Mouse (Mus musculus) intestine, postnatal 0 days (tissue): ENCODE measurements around the gene Creld2. TPM values are rescaled to one million over a fixed set of nuclear protein-coding genes. Genes with fewer than 3 reads are reported as not detected.

Source experiments
- ATAC-seq: fragments of 200-750 bp; cut with Nextera tagmentation; 2 replicates; pipeline ENCODE4 v1.8.0; 2017; ENCODE audit warnings: mild to moderate bottlenecking, moderate TSS enrichment, moderate library complexity
- H3K27ac ChIP-seq: fragments of 300-500 bp; sonication (generic); 2 replicates; pipeline ENCODE4 v1.5.1; 2014; ENCODE audit warnings: mild to moderate bottlenecking, low read depth, low read length, moderate library complexity
- H3K27me3 ChIP-seq: fragments of 300-500 bp; sonication (generic); replicated peaks from 2 replicates; pipeline ENCODE4 v1.6.1; 2014; ENCODE audit warnings: low read length, mixed read lengths; ENCODE audit not compliant: control insufficient read depth, insufficient read depth
- H3K36me3 ChIP-seq: fragments of 300-500 bp; sonication (generic); 2 replicates; pipeline ENCODE4 v1.6.1; 2014; ENCODE audit warnings: mild to moderate bottlenecking, moderate library complexity; ENCODE audit not compliant: control insufficient read depth, insufficient read depth
- H3K4me1 ChIP-seq: fragments of 300-500 bp; sonication (generic); replicated peaks from 2 replicates; pipeline ENCODE4 v1.6.1; 2014; ENCODE audit warnings: antibody characterized with exemption, low read length, mixed read lengths; ENCODE audit not compliant: control insufficient read depth, insufficient read depth
- H3K4me2 ChIP-seq: fragments of 300-500 bp; sonication (generic); replicated peaks from 2 replicates; pipeline ENCODE4 v1.6.1; 2014; ENCODE audit warnings: low read depth, mild to moderate bottlenecking, moderate library complexity
- H3K4me3 ChIP-seq: fragments of 300-500 bp; sonication (generic); 2 replicates; pipeline ENCODE4 v1.5.1; 2014; ENCODE audit warnings: low read depth, low read length
- H3K9ac ChIP-seq: fragments of 300-500 bp; sonication (generic); 2 replicates; pipeline ENCODE4 v1.6.1; 2014; ENCODE audit warnings: mild to moderate bottlenecking, low read depth, low read length
- H3K9me3 ChIP-seq: fragments of 300-500 bp; sonication (generic); 2 replicates; pipeline ENCODE4 v1.6.1; 2016; ENCODE audit warnings: mixed run types; ENCODE audit not compliant: control insufficient read depth
- CTCF ChIP-seq: sonication (generic); IDR thresholded peaks from 2 replicates; pipeline ENCODE4 v1.5.1; 2016; ENCODE audit warnings: low read depth, mild to moderate bottlenecking, control low read depth, antibody characterized with exemption, moderate library complexity
- WGBS: fragments of 180-500 bp; shearing (Covaris S2); extraction: QIAGEN DNeasy Blood & Tissue Kit; methylation state at CpG from one replicate; pipeline ENCODE4 v1.1.7; 2014; 5-methylcytosine and 5-hydroxymethylcytosine counted together
- polyA plus RNA-seq: library from polyadenylated mRNA; unstranded; fragments of >200 nt; fragmentation: Nextera tagmentation; extraction: Ambion mirVana; gene quantifications from 2 replicates; pipeline ENCODE4 v1.2.1, GENCODE M21; 2015

The Creld2 gene
- polyA plus RNA-seq, 1 experiment from 2014 or later = 67.9 TPM

- Histone ChIP-seq H3K9me3 (no peaks in the 10 kb centered on the region), H3K4me3 (no peak overlapping the region), H3K27me3 (no peaks in the 10 kb centered on the region), H3K27ac (no peak overlapping the region), H3K36me3 (no peaks in the 10 kb centered on the region), H3K4me1 (no peaks in the 10 kb centered on the region), H3K4me2 (no peak overlapping the region), H3K9ac (no peak overlapping the region)
- TF ChIP-seq CTCF = no peak
- WGBS = 90% methylated on average over 2 of the region's 2 CpGs
- ATAC-seq = no peak
Observed at GRCm38 (mm10) chr15:88841160-88841559, 21.7 kb downstream of the Creld2 start.

GRCm38 (mm10) chr15:88841580-88842299 is 22.3 kb downstream of the Creld2 start:
- TF ChIP-seq CTCF = no peak
- ATAC-seq = no peak
- H3K4me1 ChIP-seq = no peaks in the 10 kb centered on the region
- no peak overlapping the region for H3K9ac ChIP-seq
- H3K4me2 ChIP-seq = no peak overlapping the region
- no peaks in the 10 kb centered on the region for H3K9me3 ChIP-seq
- no peaks in the 10 kb centered on the region for H3K27me3 ChIP-seq
- no peak overlapping the region for H3K4me3 ChIP-seq
- H3K27ac ChIP-seq = no peak overlapping the region
- 80% methylated on average over 3 of the region's 3 CpGs for WGBS
- no peaks in the 10 kb centered on the region for H3K36me3 ChIP-seq

GRCm38 (mm10) chr15:88842300-88842673 is 22.8 kb downstream of the Creld2 start:
- H3K4me1 ChIP-seq = no peaks in the 10 kb centered on the region
- 67% methylated on average over 3 of the region's 3 CpGs for WGBS
- no peaks in the 10 kb centered on the region for H3K27me3 ChIP-seq
- no peaks in the 10 kb centered on the region for H3K9me3 ChIP-seq
- no peak overlapping the region for H3K4me3 ChIP-seq
- no peak overlapping the region for H3K27ac ChIP-seq
- H3K9ac ChIP-seq = no peak overlapping the region
- no peak overlapping the region for H3K4me2 ChIP-seq
- H3K36me3 ChIP-seq = no peaks in the 10 kb centered on the region
- TF ChIP-seq CTCF = no peak
- no peak for ATAC-seq

- Histone ChIP-seq H3K9ac (no peak overlapping the region), H3K9me3 (no peaks in the 10 kb centered on the region), H3K36me3 (no peaks in the 10 kb centered on the region), H3K4me3 (no peak overlapping the region), H3K27ac (no peak overlapping the region), H3K27me3 (no peaks in the 10 kb centered on the region), H3K4me2 (no peak overlapping the region), H3K4me1 (no peaks in the 10 kb centered on the region)
- no peak for ATAC-seq
- 47% methylated on average over 8 of the region's 8 CpGs for WGBS
- TF ChIP-seq CTCF = no peak
Observed at GRCm38 (mm10) chr15:88843486-88844097, 24.1 kb downstream of the Creld2 start.

- Histone ChIP-seq H3K36me3 (no peaks in the 10 kb centered on the region), H3K9ac (no peak overlapping the region), H3K9me3 (no peaks in the 10 kb centered on the region), H3K4me3 (no peak overlapping the region), H3K4me2 (no peak overlapping the region), H3K27me3 (no peaks in the 10 kb centered on the region), H3K4me1 (no peaks in the 10 kb centered on the region), H3K27ac (no peak overlapping the region)
- WGBS = 95% methylated on average over 7 of the region's 7 CpGs
- ATAC-seq = no peak
- TF ChIP-seq CTCF = no peak
Observed at GRCm38 (mm10) chr15:88844966-88845365, 25.5 kb downstream of the Creld2 start.

- H3K4me2 ChIP-seq = no peak overlapping the region
Observed at GRCm38 (mm10) chr15:88848661-88849060, 29.2 kb downstream of the Creld2 start.

More at GRCm38 (mm10) chr15:88848661-88849060, 29.2 kb downstream of the Creld2 start:
- no peaks in the 10 kb centered on the region for H3K27me3 ChIP-seq
- no peaks in the 10 kb centered on the region for H3K9me3 ChIP-seq
- 94% methylated on average over 1 of the region's 1 CpGs for WGBS
- ATAC-seq = no peak
- H3K4me1 ChIP-seq = peaks cover 9% of the 10 kb centered on the region
- no peak overlapping the region for H3K27ac ChIP-seq
- TF ChIP-seq CTCF = no peak
- no peak overlapping the region for H3K9ac ChIP-seq
- no peaks in the 10 kb centered on the region for H3K36me3 ChIP-seq
- no peak overlapping the region for H3K4me3 ChIP-seq
